Mouse (Mus musculus) adrenal gland, adult (tissue): ENCODE data around the gene Vopp1.
A peak's percentile ranks its signal among the peaks of the same experiment; 100 is the strongest.

Experiments used
- DNase-seq, 2 experiments: peaks; one replicate each; pipeline ENCODE4 v3.0.0; 2022 to 2023; ENCODE audit warnings: low spot score in 1 of 2; ENCODE audit not compliant: inconsistent age in 2 of 2

Gene Vopp1

DNA sequence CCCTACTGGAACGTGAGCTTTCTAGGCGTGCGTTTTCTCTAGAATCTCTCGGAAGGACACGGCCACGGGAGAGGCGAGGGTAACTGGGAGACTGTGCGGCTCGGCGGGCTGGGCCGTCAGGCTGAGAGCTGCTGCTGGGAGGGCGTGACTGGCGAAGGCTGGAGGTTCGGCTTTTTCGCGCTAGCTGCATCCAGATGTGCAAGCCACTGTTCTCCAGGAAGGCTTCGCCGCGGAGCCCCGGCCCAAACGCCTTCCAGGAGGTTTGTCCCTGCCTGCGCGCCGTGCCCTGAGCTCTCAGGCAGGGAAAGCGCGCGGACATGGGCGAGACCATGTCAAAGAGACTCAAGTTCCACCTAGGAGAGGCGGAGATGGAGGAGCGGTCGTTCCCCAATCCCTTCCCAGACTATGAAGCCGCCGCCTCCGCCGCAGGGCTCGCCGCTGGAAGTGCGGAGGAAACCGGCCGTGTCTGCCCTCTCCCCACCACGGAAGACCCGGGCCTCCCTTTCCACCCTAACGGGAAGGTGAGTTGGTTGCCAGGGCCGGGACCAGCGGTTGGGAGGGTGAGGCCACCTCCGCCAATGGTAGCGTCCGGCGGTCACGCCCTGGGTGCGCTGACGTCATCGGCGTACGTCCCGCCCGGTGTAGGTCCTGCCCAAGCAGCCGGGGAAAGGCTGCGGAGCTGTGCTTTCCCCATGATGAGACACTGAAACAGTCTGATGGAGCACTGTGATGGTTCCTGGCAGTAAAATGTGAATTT, 122.0 kb downstream of the Vopp1 start:
- peak; percentile 98 to 99 for DNase-seq

DNA sequence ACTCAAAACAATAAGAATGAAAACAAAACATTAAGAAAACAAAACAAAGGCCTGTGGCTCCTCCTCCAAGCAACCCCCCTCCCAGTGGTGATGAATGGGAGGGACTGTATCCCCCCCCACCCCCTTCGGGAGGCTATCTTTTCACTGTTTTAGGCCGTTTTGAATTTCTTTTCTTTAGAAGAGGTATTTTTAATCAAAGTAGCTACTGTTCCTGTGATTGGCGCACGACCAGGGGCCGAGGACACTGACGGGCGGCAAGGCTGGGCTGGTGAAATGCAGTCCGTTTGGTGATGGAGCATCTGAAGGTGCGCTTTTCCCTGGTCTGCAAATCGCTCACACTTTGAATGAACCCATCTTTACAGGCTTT, 122.6 kb downstream of the Vopp1 start, which contains the start of gene Lancl2:
Lancl2 (plus strand) TSS at position 165 of the 367 bp plus-strand sequence.
- no peak for DNase-seq

DNA sequence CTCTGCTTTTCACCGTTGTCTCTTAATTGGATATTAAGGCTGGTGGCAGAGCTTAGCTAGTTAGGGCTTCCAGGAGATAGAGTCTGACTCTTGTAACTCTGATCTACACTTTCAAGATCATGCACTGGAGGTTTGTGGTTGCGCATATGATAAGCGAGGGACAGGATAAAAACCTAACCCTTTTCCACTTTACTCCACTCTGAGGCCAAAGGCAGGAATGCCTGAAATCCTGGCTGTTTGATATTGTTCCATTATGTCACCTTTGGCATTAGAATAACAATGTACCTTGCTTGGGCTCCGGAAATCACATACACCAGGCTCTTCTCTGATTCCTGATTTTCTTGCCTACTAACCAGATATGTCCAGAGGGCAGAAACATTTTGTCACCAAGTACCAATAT, 123.3 kb downstream of the Vopp1 start:
- DNase-seq: peak in 1 of 2 experiments; percentile 33

DNA sequence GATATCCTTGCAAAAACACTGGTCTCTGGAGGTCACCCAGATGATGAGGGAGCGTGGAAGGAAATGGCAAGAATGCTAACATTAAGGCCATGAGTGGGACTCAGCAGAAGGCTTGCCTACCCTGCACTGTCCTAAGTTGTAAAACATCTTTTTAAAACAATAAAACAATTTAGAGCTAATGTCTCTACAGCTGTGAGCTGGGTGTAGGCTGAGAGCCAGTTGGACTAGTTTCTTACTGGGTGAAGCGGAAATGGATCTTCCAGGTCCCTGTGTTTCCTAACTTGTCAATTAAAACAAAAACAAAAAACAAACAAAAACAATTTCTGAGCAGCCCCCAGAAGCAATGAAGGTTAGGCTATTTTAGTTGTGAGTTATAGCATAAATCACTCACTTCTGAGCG, 131.8 kb downstream of the Vopp1 start:
- no peak for DNase-seq

DNA sequence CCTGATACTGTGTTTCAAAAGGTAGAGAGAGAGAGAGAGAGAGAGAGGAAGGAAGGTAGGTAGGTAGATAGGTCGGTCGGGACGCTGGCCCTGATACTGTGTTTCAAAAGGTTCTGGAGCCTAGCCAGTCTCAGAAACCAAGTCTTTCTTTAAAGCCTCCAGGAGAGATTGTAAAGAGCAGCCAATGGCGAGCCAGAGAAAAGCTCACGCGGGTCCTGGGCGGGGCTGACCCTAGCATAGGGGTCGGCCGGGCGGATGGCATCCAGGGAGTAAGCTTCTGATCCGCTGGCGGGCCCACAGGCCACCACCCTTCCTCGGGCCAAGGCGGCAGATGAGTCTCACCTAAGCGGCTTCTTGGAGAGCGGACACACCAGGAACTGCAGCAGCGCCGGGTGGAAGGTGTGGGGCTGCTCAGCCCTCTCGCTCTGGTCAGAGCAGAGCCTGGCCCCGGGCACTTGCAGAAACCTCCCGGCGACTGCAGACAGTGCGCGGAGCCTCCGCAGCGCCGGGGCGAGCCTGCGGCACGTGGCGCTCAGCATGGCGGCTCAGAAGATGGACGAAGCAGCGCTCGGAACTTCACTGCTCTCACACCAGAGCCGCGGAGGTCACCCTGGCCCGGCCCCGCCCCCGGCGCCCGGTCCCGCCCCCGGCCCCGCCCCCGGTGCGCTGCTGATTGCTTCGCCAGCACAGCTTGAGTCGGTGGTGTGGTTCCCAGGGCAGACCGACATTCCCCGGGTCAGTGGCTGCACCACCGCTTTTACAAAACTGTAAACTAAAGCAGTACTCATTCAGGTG, 133.3 kb downstream of the Vopp1 start, which contains the start of gene Pyurf:
Pyurf (minus strand) TSS at position 612 of the 795 bp plus-strand sequence.
- DNase-seq: peak; percentile 90 to 96

DNA sequence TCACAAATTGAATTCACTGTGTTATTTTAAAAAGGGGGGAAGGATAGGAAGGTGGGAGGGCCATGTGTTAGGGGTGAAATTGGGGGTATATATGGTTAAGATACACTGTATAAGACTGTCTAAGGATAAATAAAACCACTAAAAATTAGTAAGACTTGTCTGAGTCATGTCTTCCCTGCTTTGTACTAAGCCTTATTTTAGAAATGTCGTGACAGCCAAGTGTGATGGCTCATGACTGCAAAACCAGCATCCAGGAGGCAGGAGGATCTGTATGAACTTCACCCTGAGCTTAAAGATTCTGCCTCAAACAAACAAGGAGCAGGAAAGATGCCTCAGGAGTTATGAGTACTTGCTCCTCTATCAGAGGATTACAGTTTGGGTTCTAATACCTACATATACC, 140.8 kb downstream of the Vopp1 start:
- no peak for DNase-seq
